Mouse (Mus musculus) forelimb bud, embryonic 11.5 days (tissue): Measurements from ENCODE around the gene Gm28372.

ENCODE experiments used
- DNase-seq: peaks from one replicate; pipeline ENCODE4 v3.0.0-alpha.2; 2012; ENCODE audit warnings: low read depth, low spot score

Gene Gm28372

DNA sequence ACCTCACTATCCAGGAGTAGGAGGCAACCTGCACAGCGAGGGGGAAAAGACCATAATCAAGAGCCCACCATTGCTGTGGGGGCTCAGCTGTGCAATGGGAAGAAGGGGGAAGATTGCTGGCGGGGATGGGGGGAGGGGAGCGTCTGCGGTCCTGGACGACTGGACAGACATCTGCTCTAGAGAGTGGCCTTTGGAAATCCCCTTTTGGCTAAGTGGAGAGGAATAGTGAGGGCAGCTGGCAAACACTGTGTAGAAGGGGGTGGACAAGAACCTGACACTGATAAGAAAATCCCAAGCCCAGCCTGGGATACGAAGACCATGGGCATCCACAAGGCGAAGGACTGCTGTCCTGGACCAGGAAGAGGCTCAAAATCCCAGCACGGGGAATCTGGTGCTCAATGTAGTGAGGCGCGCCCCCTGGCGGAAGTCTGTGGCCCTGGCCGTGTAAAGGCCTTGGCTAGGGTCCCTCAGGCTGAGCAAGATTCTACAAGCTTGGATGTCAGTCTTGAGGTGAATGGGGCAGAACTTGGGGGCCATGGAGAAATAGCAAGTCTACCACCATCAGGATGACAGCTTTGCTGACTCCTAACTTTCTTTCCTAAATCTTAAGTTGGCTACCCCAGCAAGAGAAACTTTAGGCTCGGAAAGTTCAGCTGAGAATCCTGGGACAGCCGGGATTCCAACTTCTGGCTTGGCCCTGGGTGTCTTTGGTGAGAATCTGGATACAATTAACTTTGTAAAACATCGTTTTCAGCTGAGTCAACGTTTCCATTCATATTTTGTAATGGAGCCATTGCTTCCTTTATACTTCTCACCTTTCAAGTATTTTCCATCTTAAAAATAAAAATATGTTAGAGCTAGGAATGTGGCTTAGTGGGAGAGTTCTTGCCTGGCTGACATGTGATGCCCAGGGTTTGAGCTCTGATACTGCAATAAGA, 6.8 kb downstream of the Gm28372 start:
- DNase-seq = peak; percentile 81

DNA sequence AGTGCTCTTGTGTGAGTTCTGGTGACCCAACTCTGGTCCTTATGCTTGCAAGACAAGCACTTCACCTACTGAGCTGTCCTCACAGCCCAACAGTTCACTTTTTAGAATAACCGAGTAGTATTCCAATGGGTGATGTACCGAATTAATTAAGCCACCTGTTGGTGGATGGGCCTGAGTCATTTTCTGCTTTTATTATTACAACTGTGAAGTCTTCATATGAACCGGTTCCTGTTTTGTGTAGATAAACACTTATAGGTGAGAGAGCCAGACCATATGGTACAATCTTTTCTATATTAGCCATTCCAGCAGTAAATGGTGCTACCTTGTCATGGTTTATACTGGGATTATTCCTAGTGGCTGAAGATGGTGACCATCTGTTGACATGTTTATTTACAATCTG, 7.7 kb downstream of the Gm28372 start:
- no peak for DNase-seq

DNA sequence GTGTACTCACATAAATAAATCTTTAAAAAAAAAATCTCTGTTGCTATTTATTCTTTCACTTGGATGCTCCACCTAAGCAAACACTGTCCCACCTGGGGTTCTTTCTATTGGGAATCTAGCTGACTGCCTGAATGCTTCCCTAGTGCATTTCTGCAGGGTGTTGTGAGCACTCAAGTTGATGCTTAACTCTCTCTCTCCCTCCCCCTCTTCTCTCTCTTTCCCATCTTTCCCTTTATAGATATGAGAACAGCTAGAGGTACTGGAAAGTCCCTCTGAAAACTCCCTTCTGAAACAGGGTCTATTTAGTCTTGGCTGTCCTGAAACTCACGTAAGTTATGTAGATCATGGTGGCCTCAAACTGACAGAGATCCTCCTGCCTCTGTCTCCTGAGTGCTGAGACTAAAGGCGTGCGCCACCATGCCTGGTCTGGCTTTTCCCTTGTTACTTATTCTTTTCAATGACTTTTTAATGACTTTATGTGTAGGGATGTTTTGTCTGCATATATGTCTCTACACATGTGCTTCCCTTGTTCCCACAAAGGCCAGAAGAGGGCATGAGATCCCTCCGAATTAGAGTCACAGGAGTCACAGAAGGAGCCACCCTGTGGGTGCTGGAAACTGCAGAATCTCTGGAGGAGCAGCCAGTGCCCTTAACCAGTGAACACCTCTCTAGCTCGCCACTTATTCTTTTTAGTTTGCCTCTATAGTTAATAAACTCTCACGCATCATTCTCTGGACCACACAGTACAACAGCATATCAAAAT, 9.2 kb downstream of the Gm28372 start:
- no peak for DNase-seq

DNA sequence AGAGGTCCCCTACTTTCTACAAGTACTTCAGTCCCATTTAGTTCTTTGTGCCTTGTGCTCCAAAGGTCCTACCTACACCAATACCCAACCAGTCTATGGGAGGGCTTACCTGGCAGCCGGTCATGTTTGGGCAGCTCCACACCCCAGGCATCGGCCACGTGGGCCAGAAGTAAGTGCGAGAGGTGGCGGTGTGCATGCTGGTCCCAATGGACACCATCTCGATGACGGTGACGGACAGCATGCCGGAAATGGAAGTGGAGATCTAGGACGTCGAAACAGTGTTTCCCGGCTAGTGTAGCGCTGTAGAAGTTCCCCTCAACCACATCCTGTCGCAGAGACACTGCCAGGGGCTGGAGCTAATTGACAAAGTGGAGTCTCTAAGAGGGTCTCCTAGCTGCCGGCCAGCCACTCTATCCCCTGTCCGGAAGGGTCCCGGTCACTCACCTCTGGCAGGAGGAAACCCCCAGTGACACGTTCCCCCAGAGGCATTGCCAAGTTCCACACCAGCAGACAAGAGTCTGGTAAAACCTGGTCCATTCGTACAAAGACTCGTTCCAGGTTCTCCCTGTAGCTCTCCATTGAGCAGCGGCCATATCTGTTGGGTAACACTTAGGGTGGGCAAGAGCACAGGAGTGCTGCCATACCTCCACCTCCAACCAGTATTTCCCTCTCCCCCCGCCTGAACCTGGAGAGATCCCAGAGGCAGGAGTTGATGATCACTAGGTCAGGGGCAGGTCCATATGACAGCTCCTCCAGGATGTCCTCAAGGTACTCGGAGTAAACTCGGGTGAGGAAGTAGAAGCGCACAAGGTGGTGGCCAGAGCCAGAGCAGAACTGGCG, 17.0 kb downstream of the Gm28372 start:
- DNase-seq = no peak

DNA sequence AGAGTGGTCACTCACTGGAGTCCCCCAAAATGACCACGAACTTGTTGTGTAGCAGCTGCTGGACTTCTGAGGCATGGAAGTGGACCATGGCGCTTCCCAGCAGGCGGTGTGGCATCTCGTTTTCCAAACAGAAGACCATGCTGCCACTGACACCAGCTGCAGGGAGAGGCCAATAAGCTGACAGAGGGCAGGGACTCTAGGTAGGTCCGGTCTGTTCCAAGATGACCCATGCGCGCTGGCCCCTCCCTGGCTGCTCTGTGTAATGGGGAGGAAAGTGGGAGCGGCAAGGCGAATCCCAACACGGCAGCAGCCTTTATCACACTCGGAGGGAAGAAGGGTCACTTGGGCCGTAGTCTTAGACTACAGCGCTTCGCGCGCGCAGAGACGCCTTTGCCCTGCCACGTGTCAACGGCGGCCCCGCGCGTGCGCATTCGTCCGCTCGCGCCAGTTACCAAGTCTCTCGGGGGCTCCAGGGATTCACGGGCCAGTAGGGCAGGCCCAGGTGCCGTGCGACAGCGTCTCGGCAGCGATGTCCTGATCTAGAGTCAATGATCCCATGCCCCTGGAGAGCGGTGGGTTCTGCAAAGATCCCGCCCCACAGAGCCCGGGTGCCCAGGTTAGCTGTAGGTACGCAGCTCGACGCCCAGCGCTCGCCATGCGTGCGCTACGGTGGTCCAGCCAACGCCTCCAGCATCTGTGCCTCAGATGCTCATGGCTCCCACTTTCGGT, 18.5 kb downstream of the Gm28372 start:
- peak; percentile 77 for DNase-seq

DNA sequence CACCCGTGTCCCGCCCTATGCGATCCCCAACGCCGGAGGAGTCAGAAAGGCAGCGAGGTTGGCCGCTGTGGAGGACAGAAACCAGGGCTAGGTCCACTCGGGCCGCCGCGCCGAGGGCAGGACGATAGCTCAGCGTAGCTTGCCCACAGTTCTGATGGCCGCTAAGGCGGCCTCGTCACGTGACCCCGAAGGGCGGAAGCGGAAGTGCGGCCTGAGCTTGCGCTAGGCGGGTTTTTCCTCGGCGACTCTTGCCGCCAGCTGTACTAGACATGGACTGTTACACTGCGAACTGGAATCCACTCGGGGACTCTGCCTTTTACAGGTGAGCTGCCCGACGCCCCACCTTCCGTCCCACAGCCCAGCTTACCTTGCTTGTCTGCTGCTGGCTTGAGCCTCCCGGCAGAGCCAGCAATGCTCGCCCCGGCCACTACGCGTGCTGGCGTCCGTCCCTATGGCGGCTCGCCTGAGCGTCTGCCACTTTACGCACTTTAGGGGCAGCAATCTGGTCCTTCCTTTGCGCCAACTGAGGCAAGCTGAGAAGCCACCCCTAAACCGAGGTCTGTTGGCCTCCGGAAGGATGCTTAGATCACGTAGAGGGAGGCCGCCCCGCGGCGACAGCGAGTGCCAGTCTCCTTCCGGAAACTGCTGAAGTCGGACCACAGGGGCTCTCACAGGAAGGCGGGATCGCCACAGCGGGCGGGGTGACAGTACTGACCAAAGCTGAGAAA, 19.3 kb downstream of the Gm28372 start, which contains the start of the genes Vps16 and Pced1a:
Gene Vps16, plus strand, starts transcription at position 214 of the 728 bp plus-strand sequence.
Gene Pced1a, minus strand, starts transcription at position 576 of the 728 bp plus-strand sequence.
- peak; percentile 90 for DNase-seq

DNA sequence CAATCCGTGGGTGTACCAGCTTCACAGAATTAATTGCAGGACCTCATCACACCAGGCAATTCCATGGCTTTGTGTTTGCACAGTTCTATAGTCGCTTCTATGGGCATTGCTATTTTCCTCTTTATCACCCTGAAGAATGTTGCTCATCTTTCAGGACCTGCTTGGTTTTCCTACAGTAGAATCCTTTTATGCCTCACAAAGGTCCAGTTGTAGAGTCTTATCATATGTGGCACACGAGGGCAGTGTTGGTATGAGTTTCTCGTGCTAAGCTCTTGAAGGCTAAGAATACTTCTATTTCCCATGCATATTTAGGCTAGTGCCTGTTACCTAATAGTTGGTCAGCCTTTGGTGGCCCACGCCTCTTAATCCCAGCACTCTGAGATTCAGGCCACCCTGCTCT, 20.1 kb downstream of the Gm28372 start:
- no peak for DNase-seq

DNA sequence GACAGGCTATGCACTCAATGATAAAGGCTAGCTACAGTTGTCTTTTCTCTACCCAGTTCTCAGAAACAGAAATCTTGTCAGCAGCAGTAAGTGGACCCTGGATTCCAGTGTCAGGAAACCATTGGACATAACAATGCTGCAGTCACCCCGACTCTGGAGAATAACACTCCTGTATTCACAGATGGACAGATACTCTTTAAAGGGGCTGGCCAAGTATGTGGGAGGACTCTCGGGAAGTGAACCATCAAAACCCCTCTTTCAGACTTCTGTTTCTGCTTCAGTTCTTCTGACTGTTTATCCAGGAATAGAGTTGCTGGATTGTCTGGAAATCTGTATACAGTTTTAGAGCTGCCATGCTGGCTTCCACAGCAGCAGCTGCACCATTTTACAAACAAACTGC, 24.8 kb downstream of the Gm28372 start:
- no peak for DNase-seq

DNA sequence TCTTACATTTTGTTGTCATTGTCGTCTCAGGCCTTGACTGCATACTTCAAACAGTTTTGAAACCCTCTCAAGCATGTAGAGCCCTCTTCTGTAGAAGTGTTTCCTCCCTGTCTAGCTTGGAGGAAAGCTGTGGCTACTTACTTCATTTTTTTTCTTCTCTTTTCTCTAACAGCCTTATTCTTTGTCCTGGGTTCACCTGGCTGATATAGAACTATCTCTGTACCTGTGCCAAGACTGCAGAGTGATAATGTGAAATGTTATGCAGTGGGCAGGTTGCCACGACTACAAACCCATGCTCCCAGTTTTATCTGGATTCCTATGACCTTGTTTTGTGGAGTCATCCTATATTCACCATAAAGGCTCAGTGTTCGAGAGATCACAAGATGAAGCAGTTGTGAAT, 25.4 kb downstream of the Gm28372 start:
- DNase-seq = no peak

DNA sequence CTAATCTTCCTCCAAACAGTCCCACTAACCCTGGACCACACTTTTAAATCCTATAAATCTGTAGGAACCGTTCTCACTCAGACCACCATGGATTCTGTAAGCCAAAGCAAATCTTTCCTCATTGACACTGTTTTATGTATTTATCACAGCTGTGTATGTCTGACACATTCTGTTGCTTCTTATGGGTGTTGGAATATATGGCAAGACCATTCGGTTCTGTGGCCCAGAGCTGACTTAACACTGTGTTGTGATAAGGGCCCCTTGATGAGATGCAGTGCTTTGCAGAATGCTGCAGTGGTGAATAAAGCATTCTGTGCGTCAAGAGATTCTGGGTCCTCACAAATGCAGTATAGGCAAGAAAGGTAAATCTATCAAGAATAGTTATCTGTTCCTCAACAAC, 27.1 kb downstream of the Gm28372 start:
- DNase-seq = no peak

DNA sequence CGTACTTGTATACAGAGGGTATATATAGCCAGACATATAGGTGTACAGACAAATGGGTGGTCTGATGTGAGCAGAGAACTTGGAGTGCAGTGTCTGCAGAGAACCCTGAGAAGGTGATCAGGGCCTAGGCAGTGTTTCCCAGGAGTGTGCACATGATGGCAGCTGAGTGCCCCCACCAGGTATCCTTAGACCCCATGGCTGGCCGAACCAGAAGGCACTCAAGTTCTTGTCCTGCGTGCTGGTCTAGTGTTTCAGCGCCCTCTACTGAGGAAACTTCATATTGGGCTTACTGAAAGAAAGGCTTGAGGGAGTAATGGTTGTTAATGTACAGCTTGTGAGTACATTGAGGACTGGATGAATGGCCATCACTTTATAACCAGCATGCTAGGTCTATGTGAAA, 28.1 kb downstream of the Gm28372 start:
- peak; percentile 56 for DNase-seq

DNA sequence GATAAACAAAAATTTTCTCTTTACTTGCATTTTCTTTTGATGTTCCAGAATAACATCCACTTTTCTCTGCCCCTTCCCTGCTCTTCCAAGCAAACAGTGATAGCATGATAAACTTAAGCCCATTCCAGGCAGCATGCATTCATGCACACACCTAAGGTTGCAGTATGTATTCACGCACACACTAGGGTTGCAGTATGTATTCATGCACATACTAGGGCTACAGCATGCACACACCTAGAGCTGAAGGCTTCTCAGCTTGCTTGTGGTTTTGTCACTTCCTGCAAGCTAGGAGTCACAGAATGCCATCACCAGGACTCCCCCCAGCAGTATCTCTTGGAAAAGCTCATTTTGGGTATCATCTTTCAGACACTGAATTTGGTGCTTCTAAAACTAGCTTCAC, 31.7 kb downstream of the Gm28372 start:
- DNase-seq = no peak

DNA sequence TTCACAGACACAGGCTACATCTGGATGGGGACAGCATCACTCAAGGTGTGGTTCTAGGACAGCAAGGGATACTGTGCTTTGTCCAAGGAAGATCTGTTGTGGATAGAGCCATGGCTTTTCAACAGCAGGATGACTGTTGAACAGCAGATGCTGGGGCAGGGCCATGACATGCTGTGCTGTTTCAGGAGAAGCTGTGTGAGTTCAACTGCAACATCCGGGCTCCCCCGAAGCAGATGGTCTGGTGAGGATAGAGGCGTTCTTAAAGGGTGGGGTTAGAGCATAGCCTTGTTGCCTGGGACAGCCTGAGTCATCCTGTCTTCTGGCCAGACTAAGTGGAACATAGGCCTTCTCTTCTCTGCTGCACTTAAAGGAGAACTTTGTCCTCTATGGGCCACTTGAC, 33.8 kb downstream of the Gm28372 start:
- DNase-seq = no peak

DNA sequence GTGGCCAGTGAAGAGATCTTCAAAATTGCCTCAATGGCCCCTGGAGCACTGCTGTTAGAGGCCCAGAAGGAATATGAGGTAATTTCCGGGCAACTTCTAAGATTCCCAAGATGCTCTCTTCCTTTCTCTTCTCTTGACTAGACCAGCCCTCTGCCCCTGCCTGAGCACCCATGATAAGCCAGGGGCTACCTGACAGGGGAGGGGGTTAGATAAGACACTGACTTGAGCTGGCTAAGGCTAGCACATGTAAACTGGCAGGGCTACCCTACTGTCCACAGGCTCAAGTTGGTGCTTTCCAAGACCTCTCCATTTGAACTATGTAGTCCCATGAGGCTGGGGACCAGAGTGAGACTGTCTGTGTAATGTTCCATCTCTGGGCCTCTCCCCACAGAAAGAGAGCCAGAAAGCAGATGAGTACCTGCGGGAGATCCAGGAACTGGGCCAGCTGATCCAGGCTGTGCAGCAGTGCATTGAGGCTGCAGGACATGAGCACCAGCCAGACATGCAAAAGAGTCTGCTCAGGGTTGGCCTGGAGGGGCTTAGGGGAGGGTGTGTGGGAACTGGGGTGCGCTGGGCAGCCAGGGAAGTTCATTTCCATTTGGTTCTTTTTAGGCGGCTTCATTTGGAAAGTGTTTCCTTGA, 34.9 kb downstream of the Gm28372 start:
- DNase-seq = no peak

DNA sequence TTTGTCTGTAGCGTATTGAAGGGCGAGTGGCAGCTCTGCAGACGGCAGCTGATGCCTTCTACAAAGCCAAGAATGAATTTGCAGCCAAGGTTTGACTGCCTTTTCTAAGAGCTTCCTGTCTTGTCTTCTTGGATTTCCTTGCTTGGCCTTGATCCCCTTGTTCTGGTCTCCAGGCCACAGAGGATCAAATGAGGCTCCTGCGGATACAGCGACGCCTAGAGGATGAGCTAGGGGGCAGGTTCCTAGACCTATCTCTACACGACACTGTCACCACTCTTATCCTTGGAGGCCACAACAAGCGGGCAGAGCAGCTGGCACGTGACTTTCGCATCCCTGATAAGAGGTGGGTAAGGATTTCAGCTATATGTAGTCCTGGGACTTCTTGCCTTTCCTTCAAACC, 37.1 kb downstream of the Gm28372 start:
- DNase-seq = no peak

DNA sequence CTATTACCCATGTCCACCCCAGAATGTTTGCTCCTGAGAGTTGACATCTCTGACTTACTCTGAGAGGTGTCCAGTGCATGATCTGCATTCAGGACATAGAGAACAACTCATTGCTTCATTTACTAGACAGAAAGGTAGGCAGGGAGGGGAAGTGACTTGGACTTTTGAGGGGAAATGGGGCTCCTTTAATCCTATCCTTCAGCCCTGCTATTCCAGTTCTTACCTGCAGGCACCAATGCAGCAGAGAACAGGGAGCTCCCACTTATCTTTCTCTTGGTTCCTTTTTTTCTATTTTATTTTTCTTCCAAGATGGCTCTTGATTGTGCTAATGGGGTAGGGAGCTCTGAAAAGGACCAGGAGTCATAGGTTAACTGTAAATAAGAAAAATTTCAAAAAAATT, 43.4 kb downstream of the Gm28372 start:
- DNase-seq = no peak

DNA sequence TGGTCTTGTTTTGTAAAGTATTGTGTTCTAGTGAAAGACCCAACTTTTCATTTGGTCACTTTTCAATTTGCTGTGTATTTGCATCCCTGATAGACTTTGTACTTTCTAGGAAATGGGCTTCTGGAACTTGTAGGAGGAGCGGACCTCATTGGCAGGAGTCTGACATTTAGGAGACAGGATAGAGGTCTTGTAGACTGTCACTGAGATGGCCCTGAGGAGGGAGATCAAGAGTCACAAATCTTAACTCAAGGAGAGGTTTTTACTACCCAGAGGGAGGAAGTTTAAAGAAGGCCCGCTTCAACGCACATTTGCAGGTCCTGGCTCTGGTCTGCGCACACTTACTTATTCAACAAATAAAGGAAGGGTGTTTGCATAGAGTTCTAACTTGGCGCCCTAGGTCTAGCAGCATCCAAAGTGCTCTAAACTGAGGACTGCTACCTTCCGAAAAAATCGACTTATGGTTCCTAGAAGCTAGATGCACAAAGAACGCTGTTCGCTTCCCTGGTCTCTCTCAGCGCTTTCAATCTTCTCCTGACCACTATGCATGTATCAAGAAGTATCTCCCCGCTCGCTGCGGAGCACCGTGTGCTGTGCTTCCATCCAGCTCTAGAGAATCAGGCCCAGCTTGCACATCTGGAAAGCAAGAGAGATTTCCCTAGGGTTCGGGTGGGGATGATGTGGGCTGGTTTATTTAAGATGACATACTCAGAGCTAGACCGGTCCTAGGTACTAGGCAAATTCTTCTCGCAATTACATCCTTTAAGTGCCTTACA, 44.2 kb downstream of the Gm28372 start:
- DNase-seq = peak; percentile 32

DNA sequence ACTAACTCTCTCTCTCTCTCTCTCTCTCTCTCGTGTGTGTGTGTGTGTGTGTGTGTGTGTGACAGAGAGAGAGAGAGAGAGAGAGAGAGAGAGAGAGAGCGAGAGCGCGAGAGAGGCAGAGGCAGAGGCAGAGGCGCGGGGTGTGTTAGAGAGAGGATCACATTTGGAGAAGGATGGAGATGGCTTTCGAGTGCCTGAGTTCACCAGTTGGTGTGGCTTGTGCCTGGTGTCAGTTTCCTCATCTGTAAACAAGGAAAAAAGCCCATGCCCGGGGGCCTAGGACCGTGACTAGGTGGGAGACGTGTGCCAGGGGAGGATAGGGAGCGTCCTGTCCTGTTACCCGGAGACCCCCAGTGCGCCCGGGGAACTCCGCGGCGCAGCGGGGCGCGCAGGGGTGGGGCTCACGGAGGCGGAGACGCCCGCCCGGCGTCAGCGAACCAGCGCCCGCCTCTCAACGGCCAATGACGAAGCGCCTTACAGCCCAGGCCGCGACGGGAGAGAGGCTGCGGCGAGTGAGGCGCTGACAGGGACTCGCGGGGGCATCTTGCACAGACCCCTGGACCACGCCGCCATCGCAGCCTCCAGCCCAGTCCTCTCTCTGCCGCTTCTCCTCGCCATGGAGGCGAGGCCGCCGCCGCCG, 44.9 kb downstream of the Gm28372 start, which contains the start of gene Ptpra:
Gene Ptpra, plus strand, starts transcription at position 485 of the 640 bp plus-strand sequence.
- peak; percentile 84 for DNase-seq

DNA sequence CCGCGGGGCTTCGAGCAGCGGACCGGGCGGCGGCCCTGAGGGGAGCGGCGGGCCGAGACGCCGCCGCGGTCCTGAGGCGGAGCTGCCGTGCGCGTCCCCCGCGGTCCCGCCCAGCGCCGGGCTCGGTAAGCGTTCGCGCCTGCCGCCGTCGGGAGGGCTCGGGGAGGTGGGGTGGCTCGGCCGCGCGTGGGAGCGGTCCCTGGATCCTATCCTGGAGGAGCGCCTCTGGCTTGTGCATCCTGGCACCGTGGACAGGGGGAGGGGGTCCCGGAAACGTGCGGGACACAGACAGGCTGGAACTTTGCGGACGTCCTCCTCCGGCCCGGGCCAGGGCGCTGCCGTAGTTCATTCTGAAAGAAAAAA, 45.4 kb downstream of the Gm28372 start:
- no peak for DNase-seq
